Mouse (Mus musculus) small intestine, adult 2 months (tissue): ENCODE results near the gene Nmt1. TPM values are rescaled to one million over a fixed set of nuclear protein-coding genes. Genes with fewer than 3 reads are reported as not detected.

Experiments
- H3K27ac ChIP-seq: fragments of 200-500 bp; 2 replicates; pipeline ENCODE4 v1.5.1; 2012; ENCODE audit warnings: low read depth, low read length, control low read depth, inconsistent platforms; ENCODE audit not compliant: insufficient read depth
- H3K27me3 ChIP-seq: fragments of 200-500 bp; 2 replicates; pipeline ENCODE4 v1.6.1; 2012; ENCODE audit warnings: mild to moderate bottlenecking, moderate library complexity, low read length, inconsistent platforms; ENCODE audit not compliant: control insufficient read depth, insufficient read depth
- H3K36me3 ChIP-seq: fragments of 200-500 bp; 2 replicates; pipeline ENCODE4 v1.6.1; 2012; ENCODE audit warnings: mild to moderate bottlenecking, low read length, control low read depth, inconsistent platforms; ENCODE audit not compliant: control insufficient read depth, insufficient read depth
- H3K4me1 ChIP-seq: fragments of 200-500 bp; 2 replicates; pipeline ENCODE4 v1.6.1; 2012; ENCODE audit warnings: low read length, inconsistent platforms, mixed read lengths; ENCODE audit not compliant: control insufficient read depth, insufficient read depth, insufficient read length
- H3K4me3 ChIP-seq: fragments of 200-500 bp; 2 replicates; pipeline ENCODE4 v1.5.1; 2012; ENCODE audit warnings: low read depth, mild to moderate bottlenecking, control low read depth, inconsistent platforms, low read length, moderate library complexity
- CTCF ChIP-seq: fragments of 200-500 bp; IDR thresholded peaks from 2 replicates; pipeline ENCODE4 v1.5.1; 2012; ENCODE audit warnings: low read depth, mild to moderate bottlenecking, control low read depth, inconsistent platforms, low read length, moderate library complexity, mixed read lengths; ENCODE audit not compliant: insufficient replicate concordance, insufficient read length; ENCODE audit errors: extremely low read depth
- POLR2A ChIP-seq: fragments of 200-500 bp; IDR thresholded peaks from 2 replicates; pipeline ENCODE4 v1.6.1; 2012; ENCODE audit warnings: low read depth, mild to moderate bottlenecking, control low read depth, inconsistent platforms, low read length, moderate library complexity
- WGBS: fragments of 180-500 bp; shearing (Covaris S2); methylation state at CpG from one replicate; pipeline ENCODE4 v1.1.7; 2018; 5-methylcytosine and 5-hydroxymethylcytosine counted together
- polyA plus RNA-seq: library from polyadenylated mRNA; depleted of rRNA; stranded (reverse); fragments of >200 nt; gene quantifications from 2 replicates; pipeline ENCODE4 v1.2.3, GENCODE M21; 2012

Nmt1 gene
- polyA plus RNA-seq, 1 experiment: 34.1 TPM

GRCm38 (mm10) chr11:102998254-102998576 is 29.8 kb upstream of the Nmt1 start:
- 82% methylated on average over 7 of the region's 7 CpGs for WGBS
- Histone ChIP-seq H3K27me3 (no peaks in the 10 kb centered on the region), H3K27ac (no peak overlapping the region), H3K36me3 (peaks cover 18% of the 10 kb centered on the region; the same call in 1 of the 2 replicates), H3K4me3 (no peak overlapping the region), H3K4me1 (no peaks in the 10 kb centered on the region)
- TF ChIP-seq POLR2A (no peak), CTCF (no peak)

DNA sequence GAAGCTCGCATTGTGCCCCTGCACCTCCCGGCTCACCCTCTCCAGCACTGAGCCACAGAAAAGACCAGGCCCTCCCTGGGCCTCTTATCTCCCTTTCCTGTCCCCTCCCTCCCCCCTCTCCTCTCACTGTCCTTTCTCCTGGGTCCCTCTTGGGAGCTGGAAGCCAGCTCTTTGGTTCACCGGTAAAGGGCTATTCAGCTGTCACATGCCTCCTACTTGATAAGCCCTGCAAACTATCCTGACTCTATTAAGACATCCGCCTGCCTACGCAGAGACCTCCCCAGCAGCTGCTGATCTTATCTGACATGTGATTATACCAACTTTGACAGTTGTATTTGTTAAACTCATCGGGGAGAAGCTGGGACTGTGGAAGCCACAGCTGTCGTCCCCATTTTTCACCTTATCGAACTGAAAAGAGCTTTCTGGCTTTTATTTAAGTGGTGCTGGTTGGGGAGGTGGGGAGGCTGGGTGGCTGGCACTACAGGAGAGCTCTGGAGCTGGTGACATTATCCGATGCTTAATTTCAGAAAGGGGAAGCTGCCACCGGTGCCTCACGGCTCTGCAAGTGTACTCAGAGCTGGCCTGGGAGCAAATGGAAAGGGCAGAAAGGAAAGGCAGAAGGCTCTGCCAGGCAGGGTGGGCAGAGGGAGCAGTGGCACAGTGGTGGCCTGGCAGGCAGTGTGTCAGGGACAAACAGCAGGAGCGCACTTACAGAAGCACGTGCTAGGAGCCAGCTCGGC is 29.2 kb upstream of the Nmt1 start:
- Histone ChIP-seq H3K27ac (no peak overlapping the region), H3K36me3 (peaks cover 18% of the 10 kb centered on the region; the same call in 1 of the 2 replicates), H3K27me3 (no peaks in the 10 kb centered on the region), H3K4me1 (peaks cover 2% of the 10 kb centered on the region; the same call in 1 of the 2 replicates), H3K4me3 (no peak overlapping the region)
- TF ChIP-seq CTCF (no peak), POLR2A (no peak)
- 59% methylated on average over 14 of the region's 14 CpGs for WGBS

- 91% methylated on average over 14 of the region's 14 CpGs for WGBS
- Histone ChIP-seq H3K27me3 (no peaks in the 10 kb centered on the region), H3K4me3 (no peak overlapping the region), H3K36me3 (peaks cover 18% of the 10 kb centered on the region; the same call in 1 of the 2 replicates), H3K4me1 (peaks cover 2% of the 10 kb centered on the region; the same call in 1 of the 2 replicates), H3K27ac (no peak overlapping the region)
- TF ChIP-seq POLR2A (no peak), CTCF (no peak)
These were observed 28.5 kb upstream of the Nmt1 start for GRCm38 (mm10) chr11:102999317-102999970.

- Histone ChIP-seq H3K27ac (no peak overlapping the region), H3K4me1 (peaks cover 2% of the 10 kb centered on the region; the same call in 1 of the 2 replicates), H3K27me3 (no peaks in the 10 kb centered on the region), H3K4me3 (no peak overlapping the region), H3K36me3 (peaks cover 15% of the 10 kb centered on the region; the same call in 1 of the 2 replicates)
- WGBS: 94% methylated on average over 16 of the region's 16 CpGs
- TF ChIP-seq CTCF (no peak), POLR2A (no peak)
These were observed 27.9 kb upstream of the Nmt1 start for GRCm38 (mm10) chr11:103000111-103000510.

DNA sequence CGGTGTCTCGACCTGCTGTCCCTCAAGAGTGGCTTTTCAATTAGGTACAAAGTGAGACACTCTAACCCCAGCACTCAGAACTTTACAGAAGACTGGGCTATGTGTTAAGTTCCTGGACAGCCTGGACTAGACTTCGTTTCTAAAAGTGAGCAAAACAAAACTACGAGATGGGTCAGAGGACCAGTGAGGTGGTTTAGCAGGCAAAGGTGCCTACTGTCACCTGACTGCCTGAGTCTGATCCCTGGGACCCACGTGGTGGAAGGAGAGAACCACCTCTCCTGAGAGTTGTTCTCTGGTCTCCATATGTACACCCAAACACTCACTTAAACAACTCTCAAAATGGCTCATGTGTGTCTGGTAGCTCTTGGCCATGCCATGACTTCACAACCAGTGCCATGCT is 26.9 kb upstream of the Nmt1 start:
- peaks cover 15% of the 10 kb centered on the region; the same call in 1 of the 2 replicates for H3K36me3 ChIP-seq
- peaks cover 2% of the 10 kb centered on the region; the same call in 1 of the 2 replicates for H3K4me1 ChIP-seq
- TF ChIP-seq CTCF: no peak
- no peak for TF ChIP-seq POLR2A
- no peak overlapping the region for H3K27ac ChIP-seq
- H3K4me3 ChIP-seq: no peak overlapping the region
- no peaks in the 10 kb centered on the region for H3K27me3 ChIP-seq
- 85% methylated on average over 5 of the region's 5 CpGs for WGBS

DNA sequence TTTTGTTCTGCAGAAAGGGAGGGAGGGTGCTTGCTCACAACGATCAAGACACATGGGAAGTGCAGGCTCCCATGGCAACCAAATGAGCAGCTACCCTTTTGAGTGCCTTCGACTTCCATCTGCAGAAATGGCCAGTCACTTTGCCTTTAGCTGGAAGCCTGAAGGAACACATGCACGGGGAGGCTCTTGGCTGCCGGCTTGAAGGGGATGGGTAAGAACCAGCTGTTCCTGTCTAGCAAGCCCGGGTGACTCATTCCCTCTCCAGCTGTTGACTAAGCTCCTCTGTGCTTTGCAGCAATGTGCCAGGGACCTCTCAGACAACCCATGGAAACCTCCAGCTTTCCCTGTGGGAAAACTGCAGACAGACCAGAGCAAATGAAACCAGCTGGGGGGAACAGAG is 24.8 kb upstream of the Nmt1 start:
- Histone ChIP-seq H3K27me3 (no peaks in the 10 kb centered on the region), H3K36me3 (peaks cover 6% of the 10 kb centered on the region; the same call in 1 of the 2 replicates), H3K27ac (peak overlapping the region; percentile 49), H3K4me3 (no peak overlapping the region), H3K4me1 (peaks cover 2% of the 10 kb centered on the region; the same call in 1 of the 2 replicates)
- TF ChIP-seq POLR2A (no peak), CTCF (no peak)
- WGBS: 25% methylated on average over 5 of the region's 5 CpGs

- TF ChIP-seq CTCF: no peak
- TF ChIP-seq POLR2A: no peak
- H3K36me3 ChIP-seq: no peaks in the 10 kb centered on the region
- no peaks in the 10 kb centered on the region for H3K27me3 ChIP-seq
- peaks cover 2% of the 10 kb centered on the region; the same call in 1 of the 2 replicates for H3K4me1 ChIP-seq
- 71% methylated on average over 1 of the region's 1 CpGs for WGBS
- no peak overlapping the region for H3K27ac ChIP-seq
- H3K4me3 ChIP-seq: no peak overlapping the region
These were observed 23.1 kb upstream of the Nmt1 start for GRCm38 (mm10) chr11:103004852-103005251.
